Mouse (Mus musculus) thymus, adult 2 months (tissue): ENCODE data around the gene Sufu.

Source experiments
- CTCF ChIP-seq: fragments of 200-500 bp; IDR thresholded peaks from 2 replicates; pipeline ENCODE4 v1.5.1; 2012; ENCODE audit warnings: mild to moderate bottlenecking, control low read depth, low read length, moderate library complexity, borderline replicate concordance; ENCODE audit not compliant: control insufficient read depth, poor library complexity, insufficient read depth; ENCODE audit errors: extremely low read depth
- POLR2A ChIP-seq: fragments of 200-500 bp; IDR thresholded peaks from 2 replicates; pipeline ENCODE4 v1.6.1; 2012; ENCODE audit warnings: mild to moderate bottlenecking, low read length, control low read depth, moderate library complexity; ENCODE audit not compliant: control insufficient read depth, poor library complexity, insufficient read depth; ENCODE audit errors: extremely low read depth

DNA sequence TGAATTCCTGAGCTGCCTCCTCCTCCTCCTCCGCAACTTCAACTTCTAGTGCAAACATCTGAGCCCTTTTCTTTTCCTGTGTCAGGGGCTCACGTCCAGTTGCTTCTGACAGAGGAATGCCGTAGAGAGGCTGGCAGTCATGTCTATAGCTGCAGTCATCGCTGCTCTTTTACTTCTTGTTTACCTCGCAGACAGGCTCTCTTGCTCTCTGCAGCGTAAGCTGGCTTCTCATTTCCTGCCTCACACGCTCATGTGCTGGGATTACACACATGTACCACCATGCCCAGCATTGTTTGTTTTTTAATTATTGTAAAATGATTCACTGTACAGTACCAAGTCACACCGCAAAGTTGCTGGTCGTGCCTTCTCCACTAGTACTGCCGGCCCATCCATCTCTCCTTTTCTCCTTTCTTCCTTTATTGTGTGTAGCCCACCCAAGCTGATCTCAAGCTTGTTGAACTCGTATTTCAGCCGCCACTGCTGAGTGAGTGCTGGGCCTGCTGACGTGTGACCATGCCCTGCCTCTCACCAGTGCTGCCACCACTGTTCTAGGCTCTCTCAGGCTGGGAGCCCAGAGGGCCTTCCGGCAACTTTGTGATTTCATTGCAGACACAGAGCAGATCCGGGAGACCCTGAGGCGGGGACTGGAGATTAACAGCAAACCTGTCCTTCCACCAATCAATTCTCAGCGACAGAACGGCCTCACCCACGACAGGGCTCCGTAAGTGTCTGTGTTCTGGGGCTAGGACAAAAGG, 57.6 kb downstream of the Sufu start:
- TF ChIP-seq POLR2A: no peak
- TF ChIP-seq CTCF: no peak
